Mouse (Mus musculus) testis, postnatal 10 days (tissue): Measurements from ENCODE around the gene Nyap1.
"Not testable (repeated sequence)": the region's sequence is repeated elsewhere in the genome, so short reads cannot be mapped to it uniquely, and the experiment has no call there.

ENCODE experiments used
- DNase-seq: peaks from one replicate; pipeline ENCODE4 v3.0.0; 2021; ENCODE audit warnings: low spot score

Gene Nyap1

DNA sequence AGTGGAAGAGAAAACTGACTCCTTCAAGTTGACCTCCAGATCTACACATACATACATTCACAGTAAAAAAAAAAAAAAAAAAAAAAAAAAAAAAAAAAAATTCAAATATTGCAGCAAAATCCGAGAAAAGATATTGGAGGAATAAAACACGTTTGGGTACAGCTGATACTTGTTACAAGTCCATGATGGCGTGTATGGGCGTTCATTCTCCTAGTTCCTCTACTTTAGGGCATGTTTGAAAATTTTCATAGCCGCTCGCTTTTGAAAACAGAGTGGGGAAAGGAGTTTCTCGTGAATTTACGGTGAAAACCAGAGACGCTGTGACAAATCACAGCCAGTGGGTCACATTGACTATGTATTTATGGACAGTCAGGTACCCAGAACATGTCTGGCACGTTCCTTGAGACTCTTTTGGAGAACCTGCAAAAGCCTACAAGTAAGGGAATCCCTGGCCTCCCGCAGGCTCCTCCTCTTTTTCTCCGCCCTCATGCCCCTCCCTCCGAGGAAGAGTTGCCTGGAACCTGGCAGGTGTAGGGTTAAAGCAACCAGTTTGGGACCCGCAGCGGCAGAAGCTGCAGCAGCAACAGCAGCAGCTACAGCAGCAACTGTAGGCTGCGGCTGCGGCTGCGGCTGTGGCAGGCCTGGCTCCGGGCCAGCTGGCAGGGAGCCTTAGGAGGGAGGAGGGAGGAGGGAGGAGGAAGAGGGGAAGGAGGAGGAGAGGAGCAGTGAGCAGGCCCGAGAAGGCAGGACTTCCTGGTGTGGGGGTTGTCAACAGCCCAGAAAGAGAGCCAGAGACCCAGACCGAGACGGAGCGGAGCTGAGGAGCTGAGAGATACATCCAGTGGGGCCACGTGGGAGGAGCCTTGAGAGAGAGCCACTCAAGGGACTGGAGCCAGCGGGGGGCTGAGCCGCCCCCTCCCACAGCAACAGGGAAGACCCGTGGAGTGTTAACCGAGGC, 4.1 kb upstream of the Nyap1 start, which contains the start of gene Tsc22d4:
TSS of gene Tsc22d4 (plus strand) at position 517 of the 958 bp plus-strand sequence.
- peak; percentile 96 for DNase-seq

DNA sequence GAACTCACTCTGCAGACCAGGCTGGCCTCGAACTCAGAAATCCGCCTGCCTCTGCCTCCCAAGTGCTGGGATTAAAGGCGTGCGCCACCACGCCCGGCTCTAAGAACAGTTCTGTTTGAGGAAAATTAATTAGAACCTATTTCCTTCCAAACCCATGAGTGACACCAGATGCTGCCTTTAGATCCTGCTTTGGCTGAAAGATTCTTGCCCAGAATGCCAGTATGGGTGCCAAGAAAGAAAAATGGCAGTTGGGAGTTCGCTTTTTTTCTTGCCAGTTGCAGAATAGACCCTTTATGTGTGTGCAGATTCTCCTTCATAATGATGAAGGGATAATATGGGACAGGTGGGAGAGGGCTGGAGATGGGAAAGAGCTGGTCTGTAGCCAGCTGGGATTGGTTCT, 2.8 kb upstream of the Nyap1 start:
- DNase-seq = no peak

GRCm38 (mm10) chr5:137742836-137743235, 1.4 kb upstream of the Nyap1 start:
- no peak for DNase-seq

- no peak for DNase-seq
These were observed 641 bp upstream of the Nyap1 start for GRCm38 (mm10) chr5:137742048-137742447.

GRCm38 (mm10) chr5:137740506-137740905, 901 bp downstream of the Nyap1 start:
- DNase-seq = no peak

DNA sequence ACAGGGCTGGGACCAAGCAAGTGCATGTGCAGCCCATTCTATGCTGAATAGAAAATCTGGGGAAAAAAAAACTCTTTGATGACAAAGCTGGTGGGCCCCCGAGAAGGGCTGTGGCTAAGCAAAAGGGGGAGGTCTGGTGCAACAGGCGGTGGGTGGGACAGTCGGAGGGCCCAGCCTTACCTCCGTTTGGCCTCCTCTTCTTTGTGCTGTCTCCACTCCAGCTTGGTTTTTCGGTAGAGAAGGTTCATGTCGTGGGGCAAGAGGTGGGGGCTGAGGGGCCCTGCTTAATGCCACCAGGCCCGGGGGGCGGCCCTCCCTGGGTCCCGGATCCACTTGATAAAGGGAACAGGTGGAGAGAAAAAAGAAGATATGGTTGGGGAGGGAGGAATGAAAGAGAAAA, 1.9 kb downstream of the Nyap1 start:
- no peak for DNase-seq

DNA sequence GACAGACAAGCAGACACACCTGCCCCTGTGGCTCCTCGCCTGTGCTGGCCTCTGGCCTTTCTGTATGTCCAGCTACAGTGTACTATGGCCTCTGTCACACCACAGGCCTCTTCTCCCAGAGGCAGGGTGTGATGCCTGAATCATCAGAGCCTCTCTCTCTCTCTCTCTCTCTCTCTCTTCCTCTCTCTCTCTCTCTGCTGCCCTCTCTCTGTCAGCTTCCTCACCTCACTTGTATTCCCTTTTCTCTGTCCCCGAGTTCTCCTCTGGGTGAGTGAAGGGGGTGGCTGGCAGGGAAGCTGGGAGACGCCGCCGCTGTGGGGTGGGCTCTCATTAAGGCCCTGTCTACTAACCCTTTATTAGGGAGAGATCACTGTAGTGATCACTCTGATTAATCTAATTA, 2.9 kb downstream of the Nyap1 start:
- DNase-seq = no peak

DNA sequence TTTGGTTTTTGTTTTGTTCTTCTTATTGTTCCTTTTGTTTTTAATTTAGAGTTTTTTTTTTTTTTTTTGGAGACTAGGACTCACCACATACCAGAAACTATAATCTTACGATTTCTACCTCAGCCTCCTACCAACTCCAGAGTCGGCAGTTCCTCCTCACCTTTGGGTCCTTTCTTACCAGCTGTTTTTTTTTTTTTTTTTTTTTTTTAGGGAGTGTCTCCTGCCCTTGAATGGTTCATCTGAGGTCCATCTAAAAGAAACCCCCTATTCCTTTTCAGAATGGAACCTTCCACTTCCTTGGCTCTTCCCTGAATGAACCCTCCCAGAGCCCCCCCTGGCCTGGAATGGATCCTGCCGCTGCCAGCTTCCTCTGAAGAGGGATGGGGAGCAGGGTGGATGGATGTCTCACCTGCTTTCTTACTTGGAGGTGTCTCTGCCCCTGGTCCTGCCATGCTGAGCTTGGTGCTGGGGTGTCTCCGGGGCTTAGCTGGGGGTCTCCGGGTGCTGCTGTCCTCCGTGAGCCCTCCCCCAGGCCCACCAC, 3.9 kb downstream of the Nyap1 start:
- no peak for DNase-seq

GRCm38 (mm10) chr5:137734289-137735061, 6.9 kb downstream of the Nyap1 start:
- no peak for DNase-seq

GRCm38 (mm10) chr5:137733638-137734288, 7.6 kb downstream of the Nyap1 start:
- no peak for DNase-seq

DNA sequence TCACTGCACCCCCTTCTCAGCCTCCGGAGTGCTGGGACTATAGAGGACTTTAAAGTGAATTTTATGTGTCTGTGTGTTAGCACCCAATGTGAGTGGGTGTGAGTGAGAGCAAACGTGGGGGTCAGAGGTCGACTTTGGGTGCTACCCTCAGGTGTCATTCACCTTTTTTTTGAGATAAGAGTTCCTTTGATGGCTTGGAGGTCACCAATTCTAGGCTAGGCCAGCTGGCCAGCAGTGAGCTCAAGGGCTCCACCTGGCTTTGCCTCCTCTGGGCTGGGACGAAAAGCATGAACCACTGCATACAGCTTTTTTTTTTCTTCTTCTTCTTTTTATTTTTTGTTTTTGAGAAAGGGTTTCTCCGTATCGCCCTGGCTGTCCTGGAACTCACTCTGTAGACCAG, 14.6 kb downstream of the Nyap1 start:
- no peak for DNase-seq

- DNase-seq = no peak
These were observed 17.6 kb downstream of the Nyap1 start for GRCm38 (mm10) chr5:137723840-137724239.

GRCm38 (mm10) chr5:137720558-137721164, 20.7 kb downstream of the Nyap1 start:
- not testable (repeated sequence) for DNase-seq

DNA sequence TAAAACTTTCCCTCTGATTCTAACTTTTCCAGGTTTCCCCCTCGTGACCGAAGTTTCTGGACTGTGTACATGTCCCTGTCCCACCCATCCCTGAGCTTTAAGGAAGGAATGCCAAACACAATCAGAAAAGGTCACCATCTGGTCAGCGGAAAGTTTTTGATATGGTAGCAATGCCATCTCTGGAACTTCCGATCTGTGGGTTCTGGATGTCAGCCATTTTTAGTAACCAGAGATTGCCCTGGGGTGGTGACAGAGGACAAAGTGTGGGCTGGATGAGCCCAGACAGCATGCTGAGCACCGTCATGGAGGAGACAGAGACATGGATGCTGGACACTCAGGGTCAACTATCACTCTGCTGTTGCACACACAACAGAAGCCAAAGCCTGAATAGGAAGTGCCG, 22.3 kb downstream of the Nyap1 start:
- DNase-seq = no peak

DNA sequence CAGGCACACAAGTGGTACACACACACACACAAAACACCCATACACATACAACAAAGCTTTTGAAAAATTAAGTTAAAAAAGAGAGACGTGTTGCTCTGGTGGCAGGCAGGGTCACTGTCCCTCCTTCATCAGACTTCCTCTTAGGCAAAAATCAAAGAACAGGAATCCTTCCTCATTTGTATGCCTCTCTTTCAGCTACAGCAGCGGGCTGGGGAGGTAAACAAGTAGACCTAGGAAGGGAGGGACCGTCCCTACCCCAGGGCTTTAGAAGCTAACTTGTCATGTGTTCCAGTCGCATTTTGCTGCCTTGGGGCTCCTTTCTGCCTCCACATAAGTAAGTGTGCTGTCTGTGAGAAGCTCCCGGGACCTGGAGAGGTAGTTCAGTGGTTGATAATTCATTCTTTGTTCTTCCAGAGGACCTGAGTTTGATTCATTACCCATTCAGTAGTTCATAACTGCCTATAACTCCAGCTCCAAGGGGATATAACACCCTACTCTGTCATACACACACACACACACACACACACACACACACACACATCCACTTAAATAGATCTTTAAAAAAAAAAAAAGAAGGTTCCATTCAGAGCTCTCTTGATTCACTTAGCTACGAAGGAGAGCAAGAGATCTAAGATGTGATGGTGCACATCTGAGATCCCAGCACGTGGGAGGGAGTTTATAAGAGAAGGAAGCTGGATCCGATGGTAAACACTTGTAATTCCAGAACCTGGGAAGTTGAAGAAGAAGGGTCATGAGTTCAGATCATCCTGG, 23.2 kb downstream of the Nyap1 start:
- no peak for DNase-seq

- DNase-seq = no peak
These were observed 25.7 kb downstream of the Nyap1 start for GRCm38 (mm10) chr5:137715685-137716084.

DNA sequence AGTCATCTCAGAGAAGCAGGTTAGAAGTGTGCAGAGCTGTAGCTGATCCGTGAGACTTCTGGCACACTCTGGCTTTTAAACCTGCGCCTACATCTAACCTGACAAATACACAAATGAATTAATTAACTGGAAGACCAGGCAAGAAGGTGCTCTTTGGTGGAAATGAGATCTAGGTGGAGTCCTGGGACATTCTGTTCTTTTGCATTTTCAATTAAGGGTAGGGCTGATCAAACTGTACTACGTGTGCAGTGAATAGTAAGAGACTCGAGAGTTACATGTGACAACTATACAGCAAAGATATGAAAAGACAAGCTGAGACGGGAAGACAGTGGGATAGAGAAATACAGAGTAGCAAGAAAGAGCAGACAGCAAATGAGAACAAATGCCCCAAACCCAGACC, 28.0 kb downstream of the Nyap1 start:
- DNase-seq = no peak

GRCm38 (mm10) chr5:137706913-137707633, 34.3 kb downstream of the Nyap1 start:
- peak; percentile 78 for DNase-seq

DNA sequence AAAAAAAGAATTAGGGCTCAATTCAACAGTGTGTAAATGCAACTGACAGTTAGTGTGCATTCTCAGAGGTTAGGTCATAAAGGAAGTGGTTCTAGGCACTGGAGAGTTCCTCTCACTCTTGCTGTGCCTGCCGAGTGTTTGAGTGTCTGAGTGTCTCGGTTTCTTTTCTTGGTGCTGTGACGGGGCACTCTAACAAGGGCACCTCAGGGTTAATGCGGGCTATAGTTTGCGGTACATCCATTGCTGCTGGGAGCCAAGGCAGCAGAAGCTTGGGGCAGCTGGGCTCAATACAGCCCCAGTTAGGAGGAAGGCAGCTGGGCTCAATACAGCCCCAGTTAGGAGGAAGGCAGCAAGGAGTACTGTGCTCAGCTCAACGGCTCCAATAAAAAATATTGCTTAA, 36.2 kb downstream of the Nyap1 start:
- no peak for DNase-seq

GRCm38 (mm10) chr5:137699850-137700249, 41.6 kb downstream of the Nyap1 start:
- no peak for DNase-seq
